Comparison of ENCODE assay signal across 16 mouse cellular contexts in the genomic region with DNA sequence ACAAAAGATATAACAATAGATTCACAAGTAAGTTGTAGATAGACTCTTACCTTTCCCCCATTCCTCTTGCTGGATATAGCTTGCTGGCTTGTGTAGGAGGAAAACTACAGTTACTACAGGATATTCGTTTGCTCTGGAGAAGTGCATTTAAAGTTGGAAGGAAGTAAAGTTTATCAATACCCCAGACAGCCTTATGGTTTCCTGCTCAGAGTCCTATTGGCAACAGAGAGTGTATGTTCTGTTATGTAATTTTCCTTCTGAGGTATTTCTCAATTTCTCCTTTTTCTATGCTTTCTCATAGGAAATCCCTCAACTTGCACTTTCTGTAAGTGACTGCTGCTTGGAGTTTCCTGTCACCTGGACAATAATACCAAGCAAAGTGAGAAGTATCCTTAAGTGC. TPM values are rescaled to one million over a fixed set of nuclear protein-coding genes. Genes with fewer than 3 reads are reported as not detected.
ATAC-seq lines count a peak whose summit lies in the region.
"Had no signal": no experiment of that assay in that cellular context is flagged by ENCODE, and none has a peak within 500 bp of the region (broad histone marks: within the 10 kb centered on the region; RNA-seq: fewer than 3 reads in every experiment).

No protein-coding gene starts in this region.

- peak; percentile 87 for ATAC-seq in common myeloid progenitor, adult 5-6 weeks (replicated peaks; ENCODE audit: low read depth, poor library complexity, severe bottlenecking)
- ATAC-seq in granulocyte monocyte progenitor cell, adult 5-6 weeks (replicated peaks; ENCODE audit: poor library complexity, severe bottlenecking), result peak; percentile 88
- peak; percentile 77 to 82; a peak in 2 of 4 replicates for ATAC-seq in hematopoietic stem cell, adult 5-6 weeks (replicated peaks in 1 of 2; ENCODE audit: insufficient read depth in 1 of 2, low FRiP score in 2 of 2, low TSS enrichment in 1 of 2, low read depth in 1 of 2, poor library complexity in 2 of 2, severe bottlenecking in 2 of 2)
- peak; percentile 85 for ATAC-seq in megakaryocyte, adult 5-6 weeks (ENCODE audit: poor library complexity, severe bottlenecking)
- peak; percentile 92 for ATAC-seq in megakaryocyte progenitor cell, adult 5-6 weeks (replicated peaks; ENCODE audit: poor library complexity)

RNA-seq across cellular contexts. Expression of a gene that starts 37.5 kb away (rescaled TPM):
- not detected in 2 replicates for total RNA-seq in common myeloid progenitor, adult 5-6 weeks (2017)
- 3.9 and 18.8 TPM in 2 replicates for total RNA-seq in granulocyte monocyte progenitor cell, adult 5-6 weeks (2014; fragmentation: Nextera tagmentation)
- 1.5 and 4.7 TPM in 2 replicates for total RNA-seq in granulocyte monocyte progenitor cell, adult 5-6 weeks (2017)
- total RNA-seq in hematopoietic stem cell, adult 5-6 weeks (2017), result 3.7 TPM in 1 of 2 replicates, not detected in the other
- 12.7 and 21.4 TPM in 2 replicates for total RNA-seq in megakaryocyte, adult 5-6 weeks (2015)
- 2.0 TPM in 1 of 2 replicates, not detected in the other for total RNA-seq in megakaryocyte, adult 5-6 weeks (2017)
- total RNA-seq in megakaryocyte progenitor cell, adult 5-6 weeks (2015), result 14.1 and 19.8 TPM in 2 replicates
- 1.2 and 5.4 TPM in 2 replicates for total RNA-seq in megakaryocyte progenitor cell, adult 5-6 weeks (2017)
- total RNA-seq: adrenal gland, adult 18-20 months; adrenal gland, adult 2 months; adrenal gland, adult 8-10 months; adrenal gland, postnatal 10 days; adrenal gland, postnatal 14 days; adrenal gland, postnatal 25 days; adrenal gland, postnatal 36 days; CH12.LX; ES-E14; G1E; MEL had no signal

RNA-seq across cellular contexts. Expression of a gene that starts 39.2 kb away (rescaled TPM):
- 4.6 and 5.8 TPM in 2 replicates for total RNA-seq in common myeloid progenitor, adult 5-6 weeks (2017)
- total RNA-seq in granulocyte monocyte progenitor cell, adult 5-6 weeks (2014; fragmentation: Nextera tagmentation), result 24.9 and 52.5 TPM in 2 replicates
- total RNA-seq in granulocyte monocyte progenitor cell, adult 5-6 weeks (2017), result 11.4 and 18.1 TPM in 2 replicates
- 14.8 TPM in 1 of 2 replicates, not detected in the other for total RNA-seq in hematopoietic stem cell, adult 5-6 weeks (2017)
- total RNA-seq in megakaryocyte, adult 5-6 weeks (2015), result 94.4 and 106 TPM in 2 replicates
- 28.8 and 36.2 TPM in 2 replicates for total RNA-seq in megakaryocyte, adult 5-6 weeks (2017)
- total RNA-seq in megakaryocyte progenitor cell, adult 5-6 weeks (2015), result 70.6 and 88.3 TPM in 2 replicates
- total RNA-seq in megakaryocyte progenitor cell, adult 5-6 weeks (2017), result 15.6 and 18.7 TPM in 2 replicates
- total RNA-seq: adrenal gland, adult 18-20 months; adrenal gland, adult 2 months; adrenal gland, adult 8-10 months; adrenal gland, postnatal 14 days; adrenal gland, postnatal 25 days; adrenal gland, postnatal 36 days; CH12.LX; ES-E14; G1E; MEL had no signal

Comparison
In these comparisons a context has a peak if more than half of its experiments do, and no peak if none do; other contexts are left out.
1. Peak in every context shown above with its lines: ATAC-seq.